Mouse (Mus musculus) neural tube, embryonic 15.5 days (tissue): ENCODE measurements at regions not wholly inside any gene's neighbourhood (a gene's known extent, or its start where the extent isn't known, plus 50 kb on each side); places are given as distances from the start of the nearest gene placed in this dataset.

Experiments used
- ATAC-seq: fragments of 200-750 bp; cut with Nextera tagmentation; 2 replicates; pipeline ENCODE4 v1.8.0; 2017; ENCODE audit warnings: mild to moderate bottlenecking, moderate TSS enrichment, moderate library complexity; ENCODE audit not compliant: low FRiP score
- H3K27ac ChIP-seq: fragments of 300-500 bp; sonication (generic); replicated peaks from 2 replicates; pipeline ENCODE4 v1.5.1; 2015; ENCODE audit warnings: mild to moderate bottlenecking, inconsistent platforms
- H3K27me3 ChIP-seq: fragments of 300-500 bp; sonication (generic); replicated peaks from 2 replicates; pipeline ENCODE4 v1.6.1; 2015; ENCODE audit warnings: inconsistent platforms
- H3K36me3 ChIP-seq: fragments of 300-500 bp; sonication (generic); 2 replicates; pipeline ENCODE4 v1.6.1; 2015; ENCODE audit warnings: inconsistent platforms
- H3K4me1 ChIP-seq: fragments of 300-500 bp; sonication (generic); 2 replicates; pipeline ENCODE4 v1.6.1; 2015; ENCODE audit warnings: inconsistent platforms
- H3K4me2 ChIP-seq: fragments of 300-500 bp; sonication (generic); 2 replicates; pipeline ENCODE4 v1.6.1; 2015; ENCODE audit warnings: inconsistent platforms, mild to moderate bottlenecking, moderate library complexity
- H3K4me3 ChIP-seq: fragments of 300-500 bp; sonication (generic); replicated peaks from 2 replicates; pipeline ENCODE4 v1.5.1; 2015; ENCODE audit warnings: mild to moderate bottlenecking, inconsistent platforms
- H3K9ac ChIP-seq: fragments of 300-500 bp; sonication (generic); replicated peaks from 2 replicates; pipeline ENCODE4 v1.6.1; 2015; ENCODE audit warnings: mild to moderate bottlenecking, inconsistent platforms
- H3K9me3 ChIP-seq: fragments of 300-500 bp; sonication (generic); replicated peaks from 2 replicates; pipeline ENCODE4 v1.6.1; 2016; ENCODE audit warnings: inconsistent platforms
- WGBS: fragments of 180-500 bp; shearing (Covaris S2); methylation state at CpG from one replicate; pipeline ENCODE4 v1.1.7; 2015; ENCODE audit warnings: mixed read lengths; 5-methylcytosine and 5-hydroxymethylcytosine counted together

DNA sequence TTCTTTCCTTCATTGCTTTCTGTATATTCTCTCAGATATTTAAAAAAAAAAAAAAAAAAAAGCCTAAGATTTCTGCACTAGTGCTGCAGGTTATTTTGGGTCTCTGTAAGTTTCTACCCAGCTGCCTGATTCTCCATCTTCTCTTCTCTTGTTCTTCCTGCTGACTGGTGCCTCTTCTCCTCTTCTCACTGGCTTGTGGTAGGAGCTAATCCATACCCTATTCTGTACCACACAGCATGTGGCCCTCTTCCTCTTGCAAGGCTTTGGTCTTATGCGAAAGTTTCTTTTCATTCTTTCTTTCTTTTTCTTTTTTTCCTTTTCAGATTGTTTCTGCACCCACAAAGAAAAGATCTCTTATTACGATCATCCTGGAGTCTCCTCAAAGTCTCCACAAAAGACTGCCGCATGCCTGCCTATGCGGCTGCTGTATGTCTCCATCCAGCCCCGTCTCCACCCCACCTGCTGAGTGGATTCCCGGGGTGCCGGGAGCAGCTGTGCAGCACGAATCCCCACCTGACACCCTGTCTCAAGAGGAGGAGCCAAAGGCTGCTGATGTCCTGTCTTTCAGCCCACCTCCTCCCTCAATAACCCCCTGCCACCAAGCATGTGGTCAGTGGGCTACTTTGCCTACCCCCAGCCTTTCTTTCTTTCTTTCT lies 66.3 kb downstream of the Ythdf1 start:
- no peak overlapping the region for H3K9ac ChIP-seq
- 1% methylated on average over 8 of the region's 8 CpGs for WGBS
- peak; percentile 30; the same call in 1 of the 2 replicates for ATAC-seq

DNA sequence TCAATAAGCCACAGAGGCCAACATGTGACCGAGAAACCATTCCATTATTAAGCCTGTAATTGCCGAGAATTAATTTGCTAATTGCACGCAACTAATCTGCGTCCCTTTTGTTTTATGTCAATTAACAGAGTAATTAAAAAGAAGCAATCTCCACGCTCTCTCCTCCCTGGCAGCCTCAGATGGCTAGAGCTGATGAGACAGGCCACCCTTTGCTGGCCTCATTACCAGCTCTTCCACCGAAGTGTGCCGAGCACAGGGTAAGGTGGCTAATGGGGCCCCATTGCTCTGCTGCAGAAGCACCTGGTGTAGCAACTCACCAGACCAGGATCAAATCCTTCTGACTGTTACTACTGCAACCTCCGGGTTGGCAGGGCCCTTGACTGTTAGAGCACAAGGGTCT lies 70.8 kb upstream of the Bhlhe23 start:
- Histone ChIP-seq H3K36me3 (no peaks in the 10 kb centered on the region), H3K27me3 (no peaks in the 10 kb centered on the region), H3K4me2 (no peak overlapping the region), H3K4me1 (peaks cover 26% of the 10 kb centered on the region), H3K9me3 (no peaks in the 10 kb centered on the region), H3K27ac (peak overlapping the region; percentile 38; the same call in 1 of the 2 replicates), H3K9ac (no peak overlapping the region), H3K4me3 (no peak overlapping the region)
- WGBS = 34% methylated on average over 8 of the region's 8 CpGs
- ATAC-seq = no peak

More for the DNA sequence above, 66.3 kb downstream of the Ythdf1 start:
- peaks cover 12% of the 10 kb centered on the region for H3K27me3 ChIP-seq
- H3K4me3 ChIP-seq = 0 out of 2 replicates have a peak overlapping the region, but pooled peaks have one; percentile 0
- H3K4me1 ChIP-seq = peaks cover 30% of the 10 kb centered on the region
- H3K27ac ChIP-seq = peak overlapping the region; percentile 69
- no peaks in the 10 kb centered on the region for H3K9me3 ChIP-seq
- no peaks in the 10 kb centered on the region for H3K36me3 ChIP-seq
- H3K4me2 ChIP-seq = peak overlapping the region; percentile 47

DNA sequence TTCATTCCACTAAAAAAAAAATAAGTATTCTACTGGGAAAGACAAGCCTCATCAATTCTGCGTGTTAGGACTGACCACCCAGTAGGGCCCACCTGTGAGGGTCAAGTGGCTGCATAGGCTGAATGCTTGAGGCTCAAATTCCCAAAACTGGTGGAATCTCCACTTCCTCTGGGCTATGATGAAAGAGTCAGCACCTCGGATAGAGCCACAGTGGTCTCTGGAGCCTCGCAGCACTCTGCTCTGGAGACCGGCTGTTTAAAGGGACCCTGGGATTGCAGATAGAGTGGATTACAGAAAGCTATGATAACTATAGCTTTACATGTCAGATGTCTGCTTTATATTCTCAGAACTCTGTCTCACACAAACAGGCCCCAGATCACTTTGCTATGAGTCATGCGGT lies 68.3 kb upstream of the Bhlhe23 start:
- Histone ChIP-seq H3K9me3 (no peaks in the 10 kb centered on the region), H3K4me2 (no peak overlapping the region), H3K4me3 (no peak overlapping the region), H3K27ac (no peak overlapping the region), H3K27me3 (no peaks in the 10 kb centered on the region), H3K36me3 (no peaks in the 10 kb centered on the region), H3K9ac (no peak overlapping the region), H3K4me1 (peaks cover 22% of the 10 kb centered on the region)
- no peak for ATAC-seq
- WGBS = 49% methylated on average over 5 of the region's 5 CpGs

DNA sequence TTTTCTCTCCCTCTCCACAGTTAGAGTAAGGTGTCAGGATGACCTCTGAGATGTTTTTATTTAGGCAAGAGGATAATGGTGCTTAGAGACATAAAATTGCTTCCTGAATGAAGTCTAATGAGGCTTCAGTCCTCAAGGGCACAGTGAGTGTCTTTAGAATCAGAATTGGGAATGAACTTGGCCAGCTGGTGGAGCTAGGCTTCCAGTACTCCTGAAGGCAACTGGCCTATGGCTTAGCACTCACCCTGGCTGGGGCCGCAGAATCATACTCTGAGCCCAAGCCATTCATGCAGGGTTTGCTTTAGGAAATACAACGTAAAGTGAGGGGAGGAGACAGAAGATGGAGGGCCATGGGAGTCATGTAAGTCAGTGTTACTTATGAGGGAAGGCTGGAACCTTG lies 67.0 kb upstream of the Bhlhe23 start:
- no peak overlapping the region for H3K9ac ChIP-seq
- peaks cover 22% of the 10 kb centered on the region for H3K4me1 ChIP-seq
- no peak overlapping the region for H3K4me3 ChIP-seq
- no peak for ATAC-seq
- no peaks in the 10 kb centered on the region for H3K27me3 ChIP-seq
- no peaks in the 10 kb centered on the region for H3K9me3 ChIP-seq
- H3K27ac ChIP-seq = peak overlapping the region; percentile 18; the same call in 1 of the 2 replicates
- no peak overlapping the region for H3K4me2 ChIP-seq
- WGBS = 43% methylated on average over 2 of the region's 2 CpGs
- H3K36me3 ChIP-seq = no peaks in the 10 kb centered on the region

DNA sequence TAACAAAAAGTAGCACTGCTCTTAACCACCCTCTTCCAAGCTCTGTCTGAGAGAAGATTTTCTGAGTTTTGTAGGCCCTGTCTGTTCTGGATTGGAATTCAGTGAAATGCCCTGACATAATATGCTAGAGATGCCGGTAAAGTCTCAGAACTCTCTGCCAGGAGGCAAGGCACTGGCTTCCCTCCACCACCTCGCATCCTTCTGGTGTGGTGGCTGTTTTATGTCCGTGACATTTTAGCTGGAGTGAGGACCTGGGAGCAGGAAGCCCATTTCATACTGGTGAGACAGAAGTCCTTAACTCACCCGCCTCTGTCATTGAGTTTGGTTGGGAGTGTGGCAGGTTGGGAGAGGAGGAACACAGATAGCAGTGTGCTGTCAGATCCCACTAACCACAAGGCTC lies 62.4 kb upstream of the Bhlhe23 start:
- Histone ChIP-seq H3K9ac (no peak overlapping the region), H3K27ac (no peak overlapping the region), H3K36me3 (no peaks in the 10 kb centered on the region), H3K27me3 (no peaks in the 10 kb centered on the region), H3K9me3 (no peaks in the 10 kb centered on the region), H3K4me3 (no peak overlapping the region), H3K4me1 (peaks cover 12% of the 10 kb centered on the region), H3K4me2 (no peak overlapping the region)
- no peak for ATAC-seq
- 90% methylated on average over 4 of the region's 4 CpGs for WGBS

DNA sequence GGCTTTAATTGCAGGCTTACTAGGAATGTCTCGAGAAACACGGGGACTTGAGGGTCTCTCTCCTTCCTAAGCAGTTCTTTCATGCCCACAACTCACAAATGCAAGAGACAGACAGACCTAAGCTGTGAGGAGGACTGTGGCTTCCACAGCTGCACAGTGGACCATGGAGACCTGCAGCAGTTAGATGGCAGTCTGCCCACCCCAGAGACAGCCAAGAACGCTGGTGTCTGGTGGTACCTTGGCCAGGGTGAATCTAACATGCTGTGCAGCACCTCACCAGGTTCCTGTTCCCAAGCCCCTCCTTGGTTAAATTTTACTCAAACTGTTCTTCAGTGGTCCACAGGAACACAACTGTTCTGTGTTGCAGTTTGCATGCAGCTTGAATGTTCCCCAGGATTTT lies 61.3 kb upstream of the Bhlhe23 start:
- H3K27me3 ChIP-seq = no peaks in the 10 kb centered on the region
- WGBS = 54% methylated on average over 3 of the region's 3 CpGs
- no peak overlapping the region for H3K27ac ChIP-seq
- H3K36me3 ChIP-seq = no peaks in the 10 kb centered on the region
- H3K4me2 ChIP-seq = no peak overlapping the region
- ATAC-seq = no peak
- no peaks in the 10 kb centered on the region for H3K9me3 ChIP-seq
- H3K4me3 ChIP-seq = no peak overlapping the region
- H3K9ac ChIP-seq = no peak overlapping the region
- H3K4me1 ChIP-seq = peaks cover 3% of the 10 kb centered on the region; the same call in 1 of the 2 replicates

DNA sequence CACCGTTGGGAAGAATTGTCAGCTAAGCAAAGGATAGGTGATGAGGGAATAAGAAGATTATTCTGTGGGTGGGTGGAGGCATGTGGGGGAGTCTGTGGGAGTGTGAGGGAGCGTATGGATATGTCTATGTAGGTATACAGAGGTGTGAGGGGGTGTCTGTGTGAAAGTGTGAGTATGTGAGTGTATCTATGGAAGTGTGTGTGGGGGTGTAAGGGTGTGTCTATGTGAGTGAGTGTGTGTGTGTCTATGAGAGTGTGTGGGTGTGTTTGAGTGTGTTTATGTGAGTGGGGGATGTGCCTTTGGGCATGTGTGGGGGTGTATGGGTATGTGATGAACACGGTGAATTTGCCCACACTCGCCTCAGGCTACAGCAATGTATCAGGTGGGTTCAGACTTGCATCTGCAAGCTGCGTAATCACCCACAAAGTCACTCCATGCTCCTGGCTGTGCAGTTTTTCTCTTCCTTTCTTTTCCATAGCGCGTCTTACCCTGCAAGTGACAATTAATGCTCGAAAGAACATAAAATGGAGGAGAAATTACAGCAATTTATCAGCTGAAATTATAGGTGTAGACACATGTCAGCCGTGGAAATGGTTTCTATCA lies 60.7 kb upstream of the Bhlhe23 start:
- no peak overlapping the region for H3K9ac ChIP-seq
- no peak overlapping the region for H3K4me3 ChIP-seq
- no peaks in the 10 kb centered on the region for H3K9me3 ChIP-seq
- H3K4me2 ChIP-seq = no peak overlapping the region
- WGBS = 62% methylated on average over 9 of the region's 9 CpGs
- no peaks in the 10 kb centered on the region for H3K27me3 ChIP-seq
- H3K27ac ChIP-seq = no peak overlapping the region
- ATAC-seq = no peak
- H3K4me1 ChIP-seq = peaks cover 3% of the 10 kb centered on the region; the same call in 1 of the 2 replicates
- H3K36me3 ChIP-seq = no peaks in the 10 kb centered on the region

DNA sequence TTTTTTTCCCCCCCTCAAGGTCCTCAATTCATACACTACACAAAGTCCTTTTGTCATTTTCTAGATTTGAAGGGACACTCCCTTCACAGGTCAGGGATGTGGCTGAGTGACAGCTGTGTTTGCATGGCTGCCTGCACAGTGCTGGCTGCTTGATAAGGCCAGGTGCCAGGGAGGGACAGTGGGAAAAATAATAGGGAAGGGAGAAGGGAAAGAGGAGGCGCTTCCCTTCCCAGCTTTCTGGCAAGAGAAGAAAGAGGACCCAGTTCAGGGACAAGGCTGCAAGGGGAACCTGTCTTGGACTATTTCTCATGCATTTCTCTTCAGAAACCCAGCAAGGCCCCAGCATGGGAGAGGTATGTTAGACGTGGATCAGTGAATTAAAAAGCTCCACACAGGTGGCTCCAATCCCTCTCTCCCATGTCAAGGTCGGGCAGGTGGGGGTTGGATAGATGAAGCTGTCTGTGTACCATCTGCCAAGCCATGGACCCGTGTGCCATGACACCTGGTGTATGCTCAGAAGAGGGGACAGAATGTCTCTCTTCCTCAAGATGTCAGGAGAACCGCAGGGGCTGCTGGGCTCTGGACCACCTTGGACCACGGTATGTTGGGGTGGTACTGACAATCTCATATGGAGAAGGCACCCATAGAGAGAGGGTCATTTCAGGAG lies 59.4 kb upstream of the Bhlhe23 start:
- WGBS = 79% methylated on average over 6 of the region's 6 CpGs
- Histone ChIP-seq H3K36me3 (no peaks in the 10 kb centered on the region), H3K27me3 (no peaks in the 10 kb centered on the region), H3K9ac (no peak overlapping the region), H3K4me2 (no peak overlapping the region), H3K4me3 (no peak overlapping the region), H3K27ac (no peak overlapping the region), H3K9me3 (no peaks in the 10 kb centered on the region), H3K4me1 (peaks cover 3% of the 10 kb centered on the region; the same call in 1 of the 2 replicates)
- no peak for ATAC-seq

DNA sequence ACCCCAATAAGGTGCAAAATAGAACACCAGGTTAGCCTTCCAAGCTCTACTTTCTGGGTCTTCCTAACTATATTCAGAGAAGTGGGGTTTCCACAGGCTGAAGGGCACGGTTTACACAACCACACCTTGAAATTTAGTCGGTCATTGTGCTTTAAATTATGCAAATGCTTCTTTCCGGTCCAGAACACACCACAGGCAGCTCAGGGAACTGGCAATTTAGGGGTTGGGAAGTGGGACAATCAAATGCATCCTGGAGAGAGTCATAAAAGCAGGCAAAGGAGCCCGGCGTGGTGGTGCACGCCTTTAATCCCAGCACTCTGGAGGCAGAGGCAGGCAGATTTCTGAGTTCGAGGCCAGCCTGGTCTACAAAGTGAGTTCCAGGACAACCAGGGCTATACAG lies 56.0 kb upstream of the Bhlhe23 start:
- H3K36me3 ChIP-seq = no peaks in the 10 kb centered on the region
- ATAC-seq = no peak
- no peak overlapping the region for H3K27ac ChIP-seq
- H3K9me3 ChIP-seq = no peaks in the 10 kb centered on the region
- H3K4me1 ChIP-seq = no peaks in the 10 kb centered on the region
- no peak overlapping the region for H3K9ac ChIP-seq
- WGBS = 56% methylated on average over 7 of the region's 7 CpGs
- no peak overlapping the region for H3K4me2 ChIP-seq
- no peaks in the 10 kb centered on the region for H3K27me3 ChIP-seq
- no peak overlapping the region for H3K4me3 ChIP-seq

DNA sequence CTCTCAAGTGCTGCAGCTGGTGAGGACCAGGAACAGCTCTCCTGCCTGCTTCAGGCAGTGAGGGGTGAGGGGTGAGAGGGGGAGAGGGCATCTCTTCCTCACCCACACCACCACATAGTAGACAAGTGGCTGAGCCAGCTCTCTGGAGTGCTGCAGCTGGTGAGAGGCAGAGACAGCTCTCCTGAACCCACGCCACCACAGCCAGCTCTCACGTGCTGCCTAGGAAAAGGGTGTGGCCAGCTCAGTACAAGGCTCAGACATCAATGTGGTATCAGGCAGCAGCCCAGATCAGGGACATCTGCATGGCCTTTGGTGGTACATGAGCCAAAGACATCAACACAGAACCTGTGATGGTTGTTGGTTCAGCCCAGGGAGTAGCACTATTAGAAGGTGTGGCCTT lies 53.9 kb upstream of the Bhlhe23 start:
- 69% methylated on average over 2 of the region's 2 CpGs for WGBS
- Histone ChIP-seq H3K4me1 (peaks cover 12% of the 10 kb centered on the region), H3K27ac (no peak overlapping the region), H3K4me2 (no peak overlapping the region), H3K4me3 (no peak overlapping the region), H3K9ac (no peak overlapping the region), H3K27me3 (no peaks in the 10 kb centered on the region), H3K9me3 (no peaks in the 10 kb centered on the region), H3K36me3 (no peaks in the 10 kb centered on the region)
- no peak for ATAC-seq

DNA sequence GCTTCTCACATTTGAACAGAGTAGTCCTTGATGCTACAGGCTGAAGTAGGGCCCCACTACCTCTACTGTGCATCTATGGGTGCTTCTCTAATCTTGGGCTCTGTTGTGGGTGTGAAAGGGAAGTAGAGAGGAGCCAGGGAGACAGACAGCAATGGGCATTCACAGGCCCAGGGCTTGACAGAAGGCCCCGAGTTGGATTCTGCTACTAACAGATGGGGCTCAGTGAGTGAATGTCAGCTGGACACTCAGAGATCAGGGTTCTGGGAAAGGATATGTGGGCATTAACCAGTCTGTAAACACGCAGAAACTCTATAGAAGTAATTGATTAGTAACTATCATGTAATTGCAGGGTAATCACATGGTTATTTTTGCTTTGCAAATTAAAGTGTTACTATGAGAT lies 51.4 kb upstream of the Bhlhe23 start:
- ATAC-seq = no peak
- no peak overlapping the region for H3K4me2 ChIP-seq
- no peak overlapping the region for H3K4me3 ChIP-seq
- H3K4me1 ChIP-seq = peaks cover 37% of the 10 kb centered on the region
- no peaks in the 10 kb centered on the region for H3K36me3 ChIP-seq
- WGBS = 65% methylated on average over 2 of the region's 2 CpGs
- no peak overlapping the region for H3K9ac ChIP-seq
- no peak overlapping the region for H3K27ac ChIP-seq
- no peaks in the 10 kb centered on the region for H3K27me3 ChIP-seq
- no peaks in the 10 kb centered on the region for H3K9me3 ChIP-seq

DNA sequence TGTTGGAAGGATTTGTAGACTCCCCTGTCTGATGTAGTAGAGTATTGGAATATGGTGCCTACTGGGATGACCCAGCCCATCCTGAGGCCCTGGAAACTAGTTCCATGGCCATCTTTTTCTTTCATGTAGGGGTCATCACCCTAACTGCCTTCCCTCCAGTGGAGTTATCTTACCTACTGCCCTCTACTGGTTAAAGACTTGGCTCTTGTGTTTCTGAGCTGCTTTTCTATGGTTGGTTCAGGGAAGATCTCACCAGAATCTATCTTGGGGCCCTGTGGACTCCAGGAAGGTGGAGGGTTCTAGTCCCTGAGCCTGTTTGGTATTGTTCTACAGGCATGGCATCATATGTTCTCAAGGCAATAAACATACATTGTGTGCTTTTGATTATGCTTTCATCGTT lies 50.0 kb upstream of the Bhlhe23 start:
- H3K4me1 ChIP-seq = peaks cover 42% of the 10 kb centered on the region
- no peak overlapping the region for H3K4me3 ChIP-seq
- H3K27me3 ChIP-seq = no peaks in the 10 kb centered on the region
- H3K27ac ChIP-seq = peak overlapping the region; percentile 85
- H3K9ac ChIP-seq = no peak overlapping the region
- no peaks in the 10 kb centered on the region for H3K36me3 ChIP-seq
- 91% methylated on average over 1 of the region's 1 CpGs for WGBS
- ATAC-seq = no peak
- no peak overlapping the region for H3K4me2 ChIP-seq
- H3K9me3 ChIP-seq = no peaks in the 10 kb centered on the region
